In genomic region chr11:22234739-22235138, GRCm38 (mm10) we compare ENCODE assay signal across 8 mouse cellular contexts.
DNase-seq lines count a peak whose midpoint lies in the region; ATAC-seq lines count a peak whose summit lies in the region.

No protein-coding gene starts in this region.

- H3K36me3 ChIP-seq in kidney, embryonic 14.5 days (ENCODE audit: control insufficient read depth, insufficient read depth, low read length) = no peaks in the 10 kb centered on the region; the same call in 1 of the 2 replicates
- H3K36me3 ChIP-seq in midbrain, embryonic 14.5 days (ENCODE audit: control insufficient read depth, insufficient read depth, low read length) = 0 out of 2 replicates have a peak, but pooled peaks cover 3% of the 10 kb centered on the region

- no peak overlapping the region for H3K4me2 ChIP-seq in kidney, embryonic 14.5 days (replicated peaks; ENCODE audit: low read depth, low read length)
- no peak overlapping the region for H3K4me2 ChIP-seq in midbrain, embryonic 14.5 days (ENCODE audit: low read length)

- WGBS in kidney, embryonic 14.5 days = 44% methylated on average over 1 of the region's 1 CpGs
- WGBS in midbrain, embryonic 14.5 days = 57% methylated on average over 1 of the region's 1 CpGs

- ATAC-seq in kidney, embryonic 14.5 days (ENCODE audit: low FRiP score, low TSS enrichment) = no peak
- ATAC-seq in midbrain, embryonic 14.5 days (ENCODE audit: low FRiP score, low TSS enrichment) = no peak

- DNase-seq in kidney, adult 11 months = peak; percentile 15
- peak; percentile 47 for DNase-seq in ZHBTc4 (ENCODE audit: low read depth, low spot score)
- DNase-seq in kidney, adult 8-10 months = peak; percentile 13 to 24
- DNase-seq in midbrain, embryonic 14.5 days = peak; percentile 14
- DNase-seq in embryo, embryonic 9.5 days (ENCODE audit: extremely low spot score) = no peak
- DNase-seq in right cerebral cortex, postnatal 4 days = no peak
- DNase-seq in right cerebral cortex, postnatal 10 days (ENCODE audit: low spot score in 2 of 2) = no peak

- H3K27me3 ChIP-seq in kidney, embryonic 14.5 days (ENCODE audit: control insufficient read depth, insufficient read depth, low read length) = no peaks in the 10 kb centered on the region
- H3K27me3 ChIP-seq in midbrain, embryonic 14.5 days (ENCODE audit: control insufficient read depth, insufficient read depth, low read length) = no peaks in the 10 kb centered on the region

- H3K4me3 ChIP-seq in kidney, embryonic 14.5 days (ENCODE audit: low read length) = no peak overlapping the region
- no peak overlapping the region for H3K4me3 ChIP-seq in midbrain, embryonic 14.5 days (replicated peaks; ENCODE audit: low read depth, low read length)

- H3K27ac ChIP-seq in kidney, embryonic 14.5 days (ENCODE audit: low read depth, low read length) = no peak overlapping the region
- no peak overlapping the region for H3K27ac ChIP-seq in midbrain, embryonic 14.5 days (replicated peaks; ENCODE audit: low read depth, low read length)

- 0 out of 2 replicates have a peak, but pooled peaks cover 2% of the 10 kb centered on the region for H3K4me1 ChIP-seq in kidney, embryonic 14.5 days (ENCODE audit: control insufficient read depth, insufficient read depth, low read length)
- no peaks in the 10 kb centered on the region for H3K4me1 ChIP-seq in midbrain, embryonic 14.5 days (ENCODE audit: control insufficient read depth, insufficient read depth, low read length)

- no peak overlapping the region for H3K9ac ChIP-seq in kidney, embryonic 14.5 days (ENCODE audit: low read depth, low read length)
- no peak overlapping the region for H3K9ac ChIP-seq in midbrain, embryonic 14.5 days (replicated peaks; ENCODE audit: low read length)

- no peaks in the 10 kb centered on the region for H3K9me3 ChIP-seq in kidney, embryonic 14.5 days (ENCODE audit: control insufficient read depth, low read length)
- no peaks in the 10 kb centered on the region for H3K9me3 ChIP-seq in midbrain, embryonic 14.5 days (ENCODE audit: control insufficient read depth, low read length)

Comparison
In these comparisons a context has a peak if more than half of its experiments do, and no peak if none do; other contexts are left out.
1. DNase-seq: peak in kidney, adult 11 months (single experiment), ZHBTc4 (single experiment), kidney, adult 8-10 months (2 of 2) and midbrain, embryonic 14.5 days (single experiment); none in embryo, embryonic 9.5 days (single experiment), right cerebral cortex, postnatal 4 days (single experiment) and right cerebral cortex, postnatal 10 days (0 of 2).